ENCODE assay signal across 27 mouse cellular contexts in genomic region chr14:46015682-46016400, GRCm38 (mm10).
DNase-seq lines count a peak whose midpoint lies in the region; ATAC-seq and TF ChIP-seq lines count a peak whose summit lies in the region.
"Had no signal": no experiment of that assay in that cellular context is flagged by ENCODE, and none has a peak within 500 bp of the region (broad histone marks: within the 10 kb centered on the region; RNA-seq: fewer than 3 reads in every experiment).

No protein-coding gene starts in this region.

- H3K4me1 ChIP-seq in liver, adult 2 months (ENCODE audit: control insufficient read depth, insufficient read depth, low read length), result peaks cover 23% of the 10 kb centered on the region
- H3K4me1 ChIP-seq in liver, embryonic 12.5 days, result peaks cover 7% of the 10 kb centered on the region; the same call in 1 of the 2 replicates
- no peaks in the 10 kb centered on the region for H3K4me1 ChIP-seq in midbrain, embryonic 11.5 days (ENCODE audit: control insufficient read depth, insufficient read depth, low read length)
- no peaks in the 10 kb centered on the region for H3K4me1 ChIP-seq in midbrain, postnatal 0 days (ENCODE audit: insufficient read depth, low read length)
- peaks cover 23% of the 10 kb centered on the region for H3K4me1 ChIP-seq in small intestine, adult 2 months (ENCODE audit: control insufficient read depth, insufficient read depth, insufficient read length, low read length)
- H3K4me1 ChIP-seq: midbrain, embryonic 15.5 days had no signal

- DNase-seq in liver, adult 2 months (ENCODE audit: extremely low read depth, low read depth, low spot score), result peak; percentile 98
- peak; percentile 72 for DNase-seq in midbrain, embryonic 11.5 days (ENCODE audit: low spot score, missing footprints)
- no peak for DNase-seq in midbrain, postnatal 0 days (ENCODE audit: low spot score)
- DNase-seq in right cerebral cortex, adult 2 months (ENCODE audit: low spot score in 2 of 2), result no peak
- no peak for DNase-seq in gastrocnemius, adult 2 months
- DNase-seq: adrenal gland, postnatal 10 days; cerebellum, adult 18-20 months; cerebellum, postnatal 14 days; gastrocnemius, postnatal 14 days; heart, adult 11 months; heart, postnatal 10 days; lung, postnatal 36 days; retina, postnatal 1 day; right cerebral cortex, postnatal 4 days had no signal

- no peaks in the 10 kb centered on the region for H3K9me3 ChIP-seq in liver, embryonic 12.5 days (replicated peaks)
- H3K9me3 ChIP-seq in midbrain, embryonic 11.5 days (ENCODE audit: control insufficient read depth, low read length), result no peaks in the 10 kb centered on the region
- H3K9me3 ChIP-seq in midbrain, postnatal 0 days (ENCODE audit: low read length), result no peaks in the 10 kb centered on the region
- H3K9me3 ChIP-seq: forebrain, embryonic 10.5 days; heart, embryonic 12.5 days; hindbrain, embryonic 10.5 days; midbrain, embryonic 15.5 days; neural tube, embryonic 13.5 days had no signal

- H3K27me3 ChIP-seq in liver, adult 2 months (ENCODE audit: control insufficient read depth, insufficient read depth, low read length), result no peaks in the 10 kb centered on the region
- H3K27me3 ChIP-seq in liver, embryonic 12.5 days (replicated peaks), result no peaks in the 10 kb centered on the region
- H3K27me3 ChIP-seq in midbrain, embryonic 11.5 days (ENCODE audit: control insufficient read depth, insufficient read depth, low read length), result no peaks in the 10 kb centered on the region
- no peaks in the 10 kb centered on the region for H3K27me3 ChIP-seq in midbrain, postnatal 0 days (ENCODE audit: insufficient read depth, low read length)
- no peaks in the 10 kb centered on the region for H3K27me3 ChIP-seq in small intestine, adult 2 months (ENCODE audit: control insufficient read depth, insufficient read depth, low read length)
- H3K27me3 ChIP-seq: heart, embryonic 12.5 days; midbrain, embryonic 15.5 days; neural tube, embryonic 13.5 days had no signal

- peak overlapping the region; percentile 95 for H3K27ac ChIP-seq in liver, adult 2 months (replicated peaks; ENCODE audit: insufficient read depth, low read depth, low read length)
- H3K27ac ChIP-seq in liver, embryonic 12.5 days, result no peak overlapping the region
- H3K27ac ChIP-seq in midbrain, embryonic 11.5 days (ENCODE audit: low read depth, low read length), result no peak overlapping the region
- no peak overlapping the region for H3K27ac ChIP-seq in midbrain, postnatal 0 days (ENCODE audit: low read depth, low read length)
- peak overlapping the region; percentile 95 for H3K27ac ChIP-seq in small intestine, adult 2 months (ENCODE audit: insufficient read depth, low read depth, low read length)
- no peak overlapping the region for H3K27ac ChIP-seq in gastrocnemius, adult 2 months
- H3K27ac ChIP-seq: forebrain, embryonic 10.5 days; hindbrain, embryonic 10.5 days; kidney, postnatal 0 days; layer of hippocampus, adult 2 months; liver, embryonic 14.5 days; midbrain, embryonic 15.5 days; neural tube, embryonic 13.5 days had no signal

- H3K79me2 ChIP-seq in liver, adult 2 months (ENCODE audit: control insufficient read depth, insufficient read depth, low read length), result no peaks in the 10 kb centered on the region

- ATAC-seq in liver, embryonic 12.5 days, result no peak
- ATAC-seq in midbrain, embryonic 11.5 days (ENCODE audit: low FRiP score), result no peak
- no peak for ATAC-seq in midbrain, postnatal 0 days (ENCODE audit: low FRiP score)
- ATAC-seq: forebrain, embryonic 16.5 days; hindbrain, embryonic 16.5 days; midbrain, embryonic 15.5 days had no signal

- TF ChIP-seq CTCF in liver, adult 2 months (IDR thresholded peaks at IDR 0.05; ENCODE audit: low read depth, low read length), result no peak
- no peak for TF ChIP-seq CTCF in midbrain, postnatal 0 days (IDR thresholded peaks at IDR 0.05)
- no peak for TF ChIP-seq CTCF in small intestine, adult 2 months (IDR thresholded peaks at IDR 0.05; ENCODE audit: extremely low read depth, insufficient read length, insufficient replicate concordance, low read depth, low read length)
- no peak for TF ChIP-seq CTCF in gastrocnemius, adult 2 months (IDR thresholded peaks at IDR 0.05)

- no peak overlapping the region for H3K4me3 ChIP-seq in liver, adult 2 months (ENCODE audit: insufficient read depth, low read depth, low read length)
- H3K4me3 ChIP-seq in liver, embryonic 12.5 days, result no peak overlapping the region
- H3K4me3 ChIP-seq in midbrain, embryonic 11.5 days (ENCODE audit: low read depth, low read length), result no peak overlapping the region
- no peak overlapping the region for H3K4me3 ChIP-seq in midbrain, postnatal 0 days (ENCODE audit: low read depth, low read length)
- no peak overlapping the region for H3K4me3 ChIP-seq in small intestine, adult 2 months (ENCODE audit: low read depth, low read length)
- H3K4me3 ChIP-seq in gastrocnemius, adult 2 months, result no peak overlapping the region
- H3K4me3 ChIP-seq: forebrain, embryonic 10.5 days; heart, embryonic 12.5 days; hindbrain, embryonic 10.5 days; layer of hippocampus, adult 2 months; midbrain, embryonic 15.5 days; myocyte; neural tube, embryonic 13.5 days had no signal

- H3K36me3 ChIP-seq in liver, adult 2 months (ENCODE audit: control insufficient read depth, insufficient read depth, low read length), result no peaks in the 10 kb centered on the region
- no peaks in the 10 kb centered on the region for H3K36me3 ChIP-seq in liver, embryonic 12.5 days
- H3K36me3 ChIP-seq in midbrain, embryonic 11.5 days (ENCODE audit: control insufficient read depth, insufficient read depth, low read length), result no peaks in the 10 kb centered on the region
- no peaks in the 10 kb centered on the region for H3K36me3 ChIP-seq in midbrain, postnatal 0 days (ENCODE audit: insufficient read depth, low read length)
- no peaks in the 10 kb centered on the region for H3K36me3 ChIP-seq in small intestine, adult 2 months (ENCODE audit: control insufficient read depth, insufficient read depth, low read length)
- H3K36me3 ChIP-seq: forebrain, embryonic 10.5 days; heart, embryonic 12.5 days; hindbrain, embryonic 10.5 days; midbrain, embryonic 15.5 days; neural tube, embryonic 13.5 days had no signal

- no peak for TF ChIP-seq POLR2A in liver, adult 2 months (IDR thresholded peaks at IDR 0.05; ENCODE audit: extremely low read depth, insufficient read depth, low read length)
- no peak for TF ChIP-seq POLR2A in small intestine, adult 2 months (IDR thresholded peaks at IDR 0.05; ENCODE audit: low read depth, low read length)

- intact Hi-C loops in gastrocnemius, adult 2 months (cut with DNase I), result no loop called here

- no peak overlapping the region for H3K9ac ChIP-seq in liver, adult 2 months (ENCODE audit: low read depth, low read length)
- H3K9ac ChIP-seq in liver, embryonic 12.5 days, result no peak overlapping the region
- no peak overlapping the region for H3K9ac ChIP-seq in midbrain, embryonic 11.5 days (ENCODE audit: low read length)
- no peak overlapping the region for H3K9ac ChIP-seq in midbrain, postnatal 0 days (replicated peaks; ENCODE audit: low read length, poor library complexity, severe bottlenecking)
- H3K9ac ChIP-seq: heart, embryonic 12.5 days; liver, embryonic 14.5 days; midbrain, embryonic 15.5 days; neural tube, embryonic 13.5 days had no signal

- 32% methylated on average over 6 of the region's 6 CpGs for WGBS in liver, adult 2 months
- 65% methylated on average over 6 of the region's 6 CpGs for WGBS in liver, embryonic 12.5 days (ENCODE audit: insufficient replicate concordance)
- 84% methylated on average over 6 of the region's 6 CpGs for WGBS in midbrain, embryonic 11.5 days
- WGBS in midbrain, postnatal 0 days, result 75% methylated on average over 6 of the region's 6 CpGs
- WGBS in small intestine, adult 2 months, result 30% methylated on average over 6 of the region's 6 CpGs

- H3K4me2 ChIP-seq in liver, embryonic 12.5 days, result no peak overlapping the region
- no peak overlapping the region for H3K4me2 ChIP-seq in midbrain, embryonic 11.5 days
- no peak overlapping the region for H3K4me2 ChIP-seq in midbrain, postnatal 0 days (ENCODE audit: low read depth, low read length, poor library complexity, severe bottlenecking)
- H3K4me2 ChIP-seq: heart, embryonic 12.5 days; midbrain, embryonic 15.5 days; neural tube, embryonic 13.5 days had no signal

Comparison
In these comparisons a context has a peak if more than half of its experiments do, and no peak if none do; other contexts are left out.
1. DNase-seq: peak in liver, adult 2 months (single experiment) and midbrain, embryonic 11.5 days (single experiment); none in midbrain, postnatal 0 days (single experiment), right cerebral cortex, adult 2 months (0 of 2) and gastrocnemius, adult 2 months (single experiment).
2. H3K27ac ChIP-seq: peak in liver, adult 2 months (single experiment) and small intestine, adult 2 months (single experiment); none in liver, embryonic 12.5 days (single experiment), midbrain, embryonic 11.5 days (single experiment), midbrain, postnatal 0 days (single experiment) and gastrocnemius, adult 2 months (single experiment).